In the genomic region with DNA sequence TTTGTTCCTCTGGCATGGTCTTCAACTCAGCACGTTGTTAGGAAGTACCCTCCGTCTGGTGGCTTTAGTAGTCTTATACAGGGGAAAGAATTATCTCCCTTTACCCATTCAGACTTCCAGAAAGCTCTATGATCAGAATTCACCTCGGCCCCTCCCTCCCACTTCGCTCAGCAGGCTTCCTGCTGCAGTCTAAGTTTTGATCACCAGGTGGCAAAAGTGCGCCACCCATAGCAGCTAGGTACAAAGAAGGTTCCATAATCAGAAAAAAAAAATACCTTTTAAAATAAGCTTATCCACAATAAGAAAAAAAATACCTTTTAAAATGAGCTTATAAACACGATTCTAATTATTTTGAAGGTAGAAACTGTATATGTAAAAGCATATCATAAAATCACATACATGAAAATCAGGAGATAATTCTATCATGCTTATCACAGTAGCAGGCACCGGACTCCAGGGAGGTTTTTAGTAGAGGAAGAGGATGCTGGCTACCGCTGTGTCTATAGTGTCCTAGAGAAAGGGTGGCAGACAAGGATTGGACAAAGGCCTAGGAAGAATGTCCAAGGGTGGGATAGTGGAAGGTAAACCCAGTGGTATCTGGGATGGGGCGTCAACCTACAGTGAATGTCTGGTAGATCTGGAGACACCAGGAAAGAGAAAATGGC, we compare ENCODE assay signal across 9 mouse cellular contexts. TPM values are rescaled to one million over a fixed set of nuclear protein-coding genes. Genes with fewer than 3 reads are reported as not detected.
DNase-seq lines count a peak whose midpoint lies in the region; TF ChIP-seq lines count a peak whose summit lies in the region.
"Had no signal": no experiment of that assay in that cellular context is flagged by ENCODE, and none has a peak within 500 bp of the region (broad histone marks: within the 10 kb centered on the region; RNA-seq: fewer than 3 reads in every experiment).

No protein-coding gene starts in this region.

- peak; percentile 15 for DNase-seq in gastrocnemius, adult 2 months
- DNase-seq in gastrocnemius, adult 18-20 months (ENCODE audit: low spot score) = no peak
- peak; percentile 30 for DNase-seq in 416B (ENCODE audit: low read depth)
- peak; percentile 62 for DNase-seq in adrenal gland, postnatal 14 days
- peak; percentile 7 for DNase-seq in fibroblast of lung, adult 2 months (ENCODE audit: low read depth)
- DNase-seq in layer of hippocampus, adult 2 months (ENCODE audit: low spot score in 2 of 2) = peak; percentile 19 to 50
- DNase-seq in lung, postnatal 25 days (ENCODE audit: low spot score) = peak; percentile 16
- peak; percentile 4 to 38 for DNase-seq in thymus, postnatal 10 days (ENCODE audit: low spot score in 2 of 2)

- H3K4me3 ChIP-seq in gastrocnemius, adult 2 months = no peak overlapping the region
- no peak overlapping the region for H3K4me3 ChIP-seq in layer of hippocampus, adult 2 months
- H3K4me3 ChIP-seq: hindbrain, embryonic 15.5 days had no signal

- peak; percentile 61 for TF ChIP-seq CTCF in gastrocnemius, adult 2 months (IDR thresholded peaks at IDR 0.05)
- peak; percentile 84 for TF ChIP-seq CTCF in layer of hippocampus, adult 2 months (conservative IDR thresholded peaks at IDR 0.05)

- intact Hi-C loops in gastrocnemius, adult 2 months (cut with DNase I) = loop anchor here (5.0 kb wide), 1 partner anchor 197 kb away; the partner anchor contains the start of gene Plp1

- no peak overlapping the region for H3K27ac ChIP-seq in gastrocnemius, adult 2 months
- H3K27ac ChIP-seq in layer of hippocampus, adult 2 months = 0 out of 2 replicates have a peak overlapping the region, but pooled peaks have one; percentile 14
- H3K27ac ChIP-seq: hindbrain, embryonic 15.5 days had no signal

RNA-seq across cellular contexts. Expression of gene Tceal3, which starts 34.4 kb away (rescaled TPM):
- total RNA-seq in gastrocnemius, adult 2 months (2021) = 1 to 10 TPM in 1 of 2 experiments, not detected in 1; 1.3 TPM
- total RNA-seq in gastrocnemius, adult 18-20 months (2021) = under 1 TPM; 0.81 to 0.84 TPM
- total RNA-seq in adrenal gland, postnatal 14 days (2021) = 39.4 and 39.8 TPM in 2 replicates
- 100 to 1,000 TPM; 193 to 204 TPM for total RNA-seq in layer of hippocampus, adult 2 months (2021)

Comparison
In these comparisons a context has a peak if more than half of its experiments do, and no peak if none do; other contexts are left out.
1. RNA of gene Tceal3, which starts 34.4 kb away (total RNA-seq): 193 to 204 TPM in layer of hippocampus, adult 2 months and 39.4 to 39.8 TPM in adrenal gland, postnatal 14 days; 1.3 TPM in gastrocnemius, adult 2 months and 0.81 to 0.84 TPM in gastrocnemius, adult 18-20 months; every median in the first group is over 10 times any median in the second.